Mouse (Mus musculus) embryo, embryonic 11.5 days (tissue): ENCODE measurements at regions not wholly inside any gene's neighbourhood (a gene's known extent, or its start where the extent isn't known, plus 50 kb on each side); places are given as distances from the start of the nearest gene placed in this dataset.

Source experiments
- DNase-seq: peaks from one replicate; pipeline ENCODE4 v3.0.0-alpha.2; 2012; ENCODE audit warnings: low read depth, low spot score

- no peak for DNase-seq
Observed at GRCm38 (mm10) chr7:75063816-75064215, 245.2 kb downstream of the Sv2b start.

GRCm38 (mm10) chr7:75050231-75050630 lies 258.8 kb downstream of the Sv2b start:
- no peak for DNase-seq

GRCm38 (mm10) chr7:75049751-75050150 lies 259.3 kb downstream of the Sv2b start:
- DNase-seq, result no peak

- DNase-seq, result no peak
Observed at GRCm38 (mm10) chr7:75048822-75049221, 260.2 kb downstream of the Sv2b start.

GRCm38 (mm10) chr7:75047827-75048226 lies 261.2 kb downstream of the Sv2b start:
- no peak for DNase-seq

- DNase-seq, result no peak
Observed at GRCm38 (mm10) chr7:75040871-75041270, 268.2 kb downstream of the Sv2b start.

- no peak for DNase-seq
Observed at GRCm38 (mm10) chr7:75026191-75026590, 282.9 kb downstream of the Sv2b start.

- DNase-seq, result no peak
Observed at GRCm38 (mm10) chr7:75021966-75022365, 287.1 kb downstream of the Sv2b start.

GRCm38 (mm10) chr7:75018640-75019039 lies 290.4 kb downstream of the Sv2b start:
- no peak for DNase-seq

- DNase-seq, result no peak
Observed at GRCm38 (mm10) chr7:75008481-75008880, 300.6 kb downstream of the Sv2b start.

GRCm38 (mm10) chr7:74990198-74990597 lies 318.9 kb downstream of the Sv2b start:
- DNase-seq, result no peak

GRCm38 (mm10) chr7:74979479-74979878 lies 329.6 kb downstream of the Sv2b start:
- DNase-seq, result no peak

GRCm38 (mm10) chr7:74975986-74976385 lies 333.1 kb downstream of the Sv2b start:
- no peak for DNase-seq

- no peak for DNase-seq
Observed at GRCm38 (mm10) chr7:74974448-74974847, 334.6 kb downstream of the Sv2b start.

- no peak for DNase-seq
Observed at GRCm38 (mm10) chr7:74944421-74945098, 364.5 kb downstream of the Sv2b start.

- DNase-seq, result no peak
Observed at GRCm38 (mm10) chr7:74942917-74943316, 366.1 kb downstream of the Sv2b start.

- DNase-seq, result no peak
Observed at GRCm38 (mm10) chr7:74942146-74942545, 366.9 kb downstream of the Sv2b start.

GRCm38 (mm10) chr7:74929142-74929829 lies 374.7 kb upstream of the Slco3a1 start:
- no peak for DNase-seq

- DNase-seq, result no peak
Observed at GRCm38 (mm10) chr7:74928226-74928927, 373.8 kb upstream of the Slco3a1 start.

GRCm38 (mm10) chr7:74926729-74927128 lies 372.1 kb upstream of the Slco3a1 start:
- DNase-seq, result no peak

- DNase-seq, result no peak
Observed at GRCm38 (mm10) chr7:74924156-74924555, 369.6 kb upstream of the Slco3a1 start.

- DNase-seq, result no peak
Observed at GRCm38 (mm10) chr7:74908311-74908962, 353.9 kb upstream of the Slco3a1 start.
